Mouse (Mus musculus) hindbrain, postnatal 0 days (tissue): Measurements from ENCODE around the gene Relb. TPM values are rescaled to one million over a fixed set of nuclear protein-coding genes. Genes with fewer than 3 reads are reported as not detected.

Source experiments
- ATAC-seq: fragments of 200-750 bp; cut with Nextera tagmentation; 2 replicates; pipeline ENCODE4 v1.8.0; 2017; ENCODE audit warnings: mild to moderate bottlenecking, moderate TSS enrichment, moderate library complexity
- DNase-seq: peaks from one replicate; pipeline ENCODE4 v3.0.0-alpha.2; 2015; ENCODE audit warnings: low spot score
- H3K27ac ChIP-seq: fragments of 300-500 bp; sonication (generic); 2 replicates; pipeline ENCODE4 v1.5.1; 2014; ENCODE audit warnings: mild to moderate bottlenecking
- H3K27me3 ChIP-seq: fragments of 300-500 bp; sonication (generic); 2 replicates; pipeline ENCODE4 v1.6.1; 2014; ENCODE audit warnings: low read length, mixed read lengths; ENCODE audit not compliant: insufficient read depth
- H3K36me3 ChIP-seq: fragments of 300-500 bp; sonication (generic); 2 replicates; pipeline ENCODE4 v1.6.1; 2014; ENCODE audit warnings: low read length, mixed read lengths; ENCODE audit not compliant: insufficient read depth
- H3K4me1 ChIP-seq: fragments of 300-500 bp; sonication (generic); 2 replicates; pipeline ENCODE4 v1.6.1; 2014; ENCODE audit warnings: antibody characterized with exemption, low read length, mixed read lengths; ENCODE audit not compliant: insufficient read depth
- H3K4me2 ChIP-seq: fragments of 300-500 bp; sonication (generic); 2 replicates; pipeline ENCODE4 v1.6.1; 2014; ENCODE audit warnings: low read depth, mild to moderate bottlenecking, low read length, moderate library complexity, mixed read lengths
- H3K4me3 ChIP-seq: fragments of 300-500 bp; sonication (generic); 2 replicates; pipeline ENCODE4 v1.5.1; 2014; ENCODE audit warnings: low read length
- H3K9ac ChIP-seq: fragments of 300-500 bp; sonication (generic); replicated peaks from 2 replicates; pipeline ENCODE4 v1.6.1; 2014; ENCODE audit warnings: mild to moderate bottlenecking, low read length, moderate library complexity, mixed read lengths
- H3K9me3 ChIP-seq: fragments of 300-500 bp; sonication (generic); 2 replicates; pipeline ENCODE4 v1.6.1; 2016; ENCODE audit warnings: low read length, mixed read lengths
- CTCF ChIP-seq: IDR thresholded peaks from 2 replicates; pipeline ENCODE4 v1.5.1; 2016; ENCODE audit warnings: antibody characterized with exemption, control low read depth, low read depth
- WGBS: fragments of 180-500 bp; shearing (Covaris S2); extraction: QIAGEN DNeasy Blood & Tissue Kit; methylation state at CpG from one replicate; pipeline ENCODE4 v1.1.7; 2014; 5-methylcytosine and 5-hydroxymethylcytosine counted together
- polyA plus RNA-seq: library from polyadenylated mRNA; unstranded; fragments of >200 nt; fragmentation: Nextera tagmentation; extraction: Ambion mirVana; gene quantifications from 2 replicates; pipeline ENCODE4 v1.2.1, GENCODE M21; 2015
- total RNA-seq: library from RNA; depleted of rRNA; stranded (reverse); fragments of >200 nt; gene quantifications from 2 replicates; pipeline ENCODE4 v1.2.3, GENCODE M21; 2014

Relb gene
- total and polyA plus RNA-seq, 2 experiments from 2014 or later = 6.9 to 10.2 TPM

- WGBS = 91% methylated on average over 2 of the region's 2 CpGs
- DNase-seq (no peak), ATAC-seq (no peak)
- H3K4me2 ChIP-seq = no peak overlapping the region
- H3K27ac ChIP-seq = no peak overlapping the region
- H3K27me3 ChIP-seq = no peaks in the 10 kb centered on the region
- H3K9ac ChIP-seq = no peak overlapping the region
- H3K36me3 ChIP-seq = peaks cover 43% of the 10 kb centered on the region
- H3K9me3 ChIP-seq = no peaks in the 10 kb centered on the region
- no peak for TF ChIP-seq CTCF
- H3K4me3 ChIP-seq = no peak overlapping the region
- H3K4me1 ChIP-seq = no peaks in the 10 kb centered on the region
Observed at GRCm38 (mm10) chr7:19652614-19653013, 23.4 kb upstream of the Relb start.

- TF ChIP-seq CTCF = no peak
- 92% methylated on average over 6 of the region's 6 CpGs for WGBS
- H3K4me1 ChIP-seq = no peaks in the 10 kb centered on the region
- no peak overlapping the region for H3K9ac ChIP-seq
- DNase-seq (no peak), ATAC-seq (no peak)
- H3K4me3 ChIP-seq = no peak overlapping the region
- H3K9me3 ChIP-seq = no peaks in the 10 kb centered on the region
- H3K36me3 ChIP-seq = peaks cover 43% of the 10 kb centered on the region
- H3K4me2 ChIP-seq = no peak overlapping the region
- H3K27ac ChIP-seq = no peak overlapping the region
- H3K27me3 ChIP-seq = no peaks in the 10 kb centered on the region
Observed at GRCm38 (mm10) chr7:19651063-19651786, 22.0 kb upstream of the Relb start.

- Histone ChIP-seq H3K4me2 (no peak overlapping the region), H3K9me3 (no peaks in the 10 kb centered on the region), H3K27me3 (no peaks in the 10 kb centered on the region), H3K4me3 (no peak overlapping the region), H3K4me1 (no peaks in the 10 kb centered on the region), H3K9ac (no peak overlapping the region), H3K27ac (no peak overlapping the region), H3K36me3 (peaks cover 79% of the 10 kb centered on the region)
- ATAC-seq = no peak
- WGBS = 85% methylated on average over 4 of the region's 4 CpGs
- no peak for DNase-seq
- TF ChIP-seq CTCF = no peak
Observed at GRCm38 (mm10) chr7:19641223-19641622, 12.0 kb upstream of the Relb start.

- no peak for ATAC-seq
- Histone ChIP-seq H3K4me3 (no peak overlapping the region), H3K36me3 (peaks cover 74% of the 10 kb centered on the region), H3K9ac (no peak overlapping the region), H3K4me1 (no peaks in the 10 kb centered on the region), H3K27me3 (no peaks in the 10 kb centered on the region), H3K4me2 (no peak overlapping the region), H3K9me3 (no peaks in the 10 kb centered on the region), H3K27ac (no peak overlapping the region)
- 87% methylated on average over 11 of the region's 11 CpGs for WGBS
- DNase-seq = no peak
- no peak for TF ChIP-seq CTCF
Observed at GRCm38 (mm10) chr7:19635074-19635827, 6.0 kb upstream of the Relb start.

- Histone ChIP-seq H3K4me3 (no peak overlapping the region), H3K27me3 (no peaks in the 10 kb centered on the region), H3K36me3 (peaks cover 73% of the 10 kb centered on the region), H3K27ac (no peak overlapping the region), H3K9me3 (no peaks in the 10 kb centered on the region), H3K4me2 (no peak overlapping the region), H3K4me1 (no peaks in the 10 kb centered on the region), H3K9ac (no peak overlapping the region; the same call in 1 of the 2 replicates)
- 87% methylated on average over 2 of the region's 2 CpGs for WGBS
- no peak for ATAC-seq
- TF ChIP-seq CTCF = no peak
- no peak for DNase-seq
Observed at GRCm38 (mm10) chr7:19634591-19634990, 5.4 kb upstream of the Relb start.

- H3K9me3 ChIP-seq = no peaks in the 10 kb centered on the region
- 92% methylated on average over 15 of the region's 15 CpGs for WGBS
- no peak for DNase-seq
- no peaks in the 10 kb centered on the region for H3K4me1 ChIP-seq
- peaks cover 66% of the 10 kb centered on the region for H3K36me3 ChIP-seq
- H3K9ac ChIP-seq = no peak overlapping the region
- ATAC-seq = no peak
- no peak overlapping the region for H3K4me3 ChIP-seq
- H3K27me3 ChIP-seq = no peaks in the 10 kb centered on the region
- no peak overlapping the region for H3K27ac ChIP-seq
- no peak overlapping the region for H3K4me2 ChIP-seq
- TF ChIP-seq CTCF = no peak
Observed at GRCm38 (mm10) chr7:19633855-19634254, 4.6 kb upstream of the Relb start.

- DNase-seq (no peak), ATAC-seq (no peak)
- Histone ChIP-seq H3K4me3 (no peak overlapping the region), H3K9me3 (no peaks in the 10 kb centered on the region), H3K27me3 (no peaks in the 10 kb centered on the region), H3K9ac (no peak overlapping the region), H3K4me1 (no peaks in the 10 kb centered on the region), H3K4me2 (no peak overlapping the region), H3K27ac (no peak overlapping the region), H3K36me3 (peaks cover 59% of the 10 kb centered on the region)
- 94% methylated on average over 17 of the region's 17 CpGs for WGBS
- TF ChIP-seq CTCF = no peak
Observed at GRCm38 (mm10) chr7:19633197-19633596, 4.0 kb upstream of the Relb start.
